Mouse (Mus musculus) myocyte (in vitro differentiated cells): ENCODE measurements around the gene Sohlh2. TPM values are rescaled to one million over a fixed set of nuclear protein-coding genes. Genes with fewer than 3 reads are reported as not detected.
A peak's percentile ranks its signal among the peaks of the same experiment; 100 is the strongest.

Experiments used
- H3K27me3 ChIP-seq: one replicate; pipeline ENCODE4 v1.6.1; 2011; ENCODE audit not compliant: control insufficient read depth, insufficient read depth, insufficient read length
- H3K36me3 ChIP-seq: one replicate; pipeline ENCODE4 v1.6.1; 2011; ENCODE audit not compliant: control insufficient read depth, insufficient read depth
- H3K4me2 ChIP-seq: one replicate; pipeline ENCODE4 v1.6.1; 2011; ENCODE audit warnings: low read depth, control low read depth
- H3K4me3 ChIP-seq: one replicate; pipeline ENCODE4 v1.5.1; 2011; ENCODE audit warnings: mild to moderate bottlenecking, control low read depth, moderate library complexity
- H3K79me2 ChIP-seq: one replicate; pipeline ENCODE4 v1.6.1; 2011; ENCODE audit not compliant: control insufficient read depth, insufficient read depth
- H3ac ChIP-seq: one replicate; pipeline ENCODE4 v1.6.1; 2011; ENCODE audit not compliant: control insufficient read depth, insufficient read length
- CEBPB ChIP-seq: IDR thresholded peaks from 2 replicates; pipeline ENCODE4 v1.6.1; 2011; ENCODE audit warnings: mild to moderate bottlenecking, moderate library complexity; ENCODE audit not compliant: poor library complexity, insufficient read depth, severe bottlenecking
- E2F4 ChIP-seq: IDR thresholded peaks from one replicate; pipeline ENCODE4 v1.6.1; 2011; ENCODE audit warnings: mild to moderate bottlenecking, control low read depth, moderate library complexity; ENCODE audit not compliant: insufficient read depth
- MAX ChIP-seq: IDR thresholded peaks from one replicate; pipeline ENCODE4 v1.6.1; 2011; ENCODE audit warnings: low read depth, mild to moderate bottlenecking, control low read depth
- MYOD1 ChIP-seq, 3 experiments: IDR thresholded peaks; one replicate each; pipeline ENCODE4 v1.6.1; 2011; ENCODE audit warnings: control low read depth in 2 of 3, low read depth in 2 of 3, mild to moderate bottlenecking in 2 of 3, moderate library complexity in 1 of 3; ENCODE audit not compliant: insufficient read length in 2 of 3, control insufficient read depth in 1 of 3
- MYOG ChIP-seq, 3 experiments: IDR thresholded peaks; one replicate each; pipeline ENCODE4 v1.6.1; 2011; ENCODE audit warnings: control low read depth in 2 of 3, low read depth in 2 of 3, mild to moderate bottlenecking in 2 of 3; ENCODE audit not compliant: insufficient read length in 2 of 3, control insufficient read depth in 1 of 3, insufficient read depth in 1 of 3
- POLR2A ChIP-seq: IDR thresholded peaks from one replicate; pipeline ENCODE4 v1.6.1; 2011; ENCODE audit warnings: low read depth, mild to moderate bottlenecking, control low read depth, moderate library complexity; ENCODE audit not compliant: insufficient read length
- POLR2AphosphoS2 ChIP-seq: IDR thresholded peaks from one replicate; pipeline ENCODE4 v1.6.1; 2011; ENCODE audit warnings: low read depth, control low read depth; ENCODE audit not compliant: insufficient read length
- REST ChIP-seq: IDR thresholded peaks from one replicate; pipeline ENCODE4 v1.6.1; 2011; ENCODE audit warnings: mild to moderate bottlenecking, control low read depth, moderate library complexity; ENCODE audit not compliant: insufficient read depth, insufficient read length
- SRF ChIP-seq: IDR thresholded peaks from one replicate; pipeline ENCODE4 v1.6.1; 2011; ENCODE audit warnings: low read depth; ENCODE audit not compliant: control insufficient read depth, insufficient read length
- TCF12 ChIP-seq: IDR thresholded peaks from one replicate; pipeline ENCODE4 v1.6.1; 2011; ENCODE audit warnings: mild to moderate bottlenecking, control low read depth; ENCODE audit not compliant: poor library complexity, insufficient read depth, severe bottlenecking
- TCF3 ChIP-seq: IDR thresholded peaks from one replicate; pipeline ENCODE4 v1.6.1; 2011; ENCODE audit warnings: low read depth, control low read depth; ENCODE audit not compliant: insufficient read length
- USF1 ChIP-seq: IDR thresholded peaks from one replicate; pipeline ENCODE4 v1.6.1; 2011; ENCODE audit warnings: low read depth, mild to moderate bottlenecking, control low read depth, moderate library complexity
- polyA plus RNA-seq: library from polyadenylated mRNA; unstranded; fragments of >200 nt; fragmentation: generic; extraction: Trizol; gene quantifications from one replicate; pipeline ENCODE4 v1.2.1, GENCODE M21; 2012; ENCODE audit warnings: missing spikeins

The Sohlh2 gene
- polyA plus RNA-seq, 1 experiment: 3.1 TPM

GRCm38 (mm10) chr3:55248048-55248447, 66.2 kb downstream of the Sohlh2 start:
- Histone ChIP-seq H3K4me2 (peak overlapping the region; percentile 41), H3K27me3 (no peaks in the 10 kb centered on the region), H3K4me3 (no peak overlapping the region), H3K79me2 (peaks cover 47% of the 10 kb centered on the region), H3K36me3 (peaks cover 9% of the 10 kb centered on the region), H3ac (no peak overlapping the region)
- no peak for TF ChIP-seq TCF3
- no peak for TF ChIP-seq POLR2AphosphoS2
- TF ChIP-seq MYOG (IDR thresholded peaks at IDR 0.05; ENCODE audit: control insufficient read depth in 1 of 3, insufficient read depth in 1 of 3, insufficient read length in 2 of 3, low read depth in 2 of 3): no peak
- TF ChIP-seq POLR2A: no peak
- no peak for TF ChIP-seq USF1
- no peak for TF ChIP-seq E2F4
- no peak for TF ChIP-seq SRF
- no peak for TF ChIP-seq MYOD1 (IDR thresholded peaks at IDR 0.05; ENCODE audit: control insufficient read depth in 1 of 3, insufficient read length in 2 of 3, low read depth in 2 of 3)
- TF ChIP-seq TCF12: no peak
- no peak for TF ChIP-seq REST
- TF ChIP-seq CEBPB: no peak
- TF ChIP-seq MAX: no peak

- Histone ChIP-seq H3ac (no peak overlapping the region), H3K36me3 (peaks cover 9% of the 10 kb centered on the region), H3K4me3 (no peak overlapping the region), H3K4me2 (peak overlapping the region; percentile 41), H3K79me2 (peaks cover 49% of the 10 kb centered on the region), H3K27me3 (no peaks in the 10 kb centered on the region)
- TF ChIP-seq USF1 (no peak), POLR2A (peak; percentile 18), MAX (no peak), CEBPB (no peak), MYOG (IDR thresholded peaks at IDR 0.05; ENCODE audit: control insufficient read depth in 1 of 3, insufficient read depth in 1 of 3, insufficient read length in 2 of 3, low read depth in 2 of 3) (no peak), E2F4 (no peak)
These were observed 66.7 kb downstream of the Sohlh2 start for GRCm38 (mm10) chr3:55248508-55248907.

GRCm38 (mm10) chr3:55250631-55251030, 68.8 kb downstream of the Sohlh2 start:
- peak overlapping the region; percentile 57 for H3K4me2 ChIP-seq
- H3K79me2 ChIP-seq: peaks cover 38% of the 10 kb centered on the region
- H3K36me3 ChIP-seq: peaks cover 15% of the 10 kb centered on the region
- H3ac ChIP-seq: no peak overlapping the region
- H3K27me3 ChIP-seq: no peaks in the 10 kb centered on the region
- TF ChIP-seq MYOG (IDR thresholded peaks at IDR 0.05; ENCODE audit: control insufficient read depth in 1 of 3, insufficient read depth in 1 of 3, insufficient read length in 2 of 3, low read depth in 2 of 3): peak in 2 of 3 experiments; percentile 70 to 92
- no peak for TF ChIP-seq MAX
- peak; percentile 59 to 84 (median 67) for TF ChIP-seq MYOD1 (IDR thresholded peaks at IDR 0.05; ENCODE audit: control insufficient read depth in 1 of 3, insufficient read length in 2 of 3, low read depth in 2 of 3)
- no peak for TF ChIP-seq SRF
- peak; percentile 29 for TF ChIP-seq POLR2A
- no peak for TF ChIP-seq REST
- no peak for TF ChIP-seq TCF3
- peak; percentile 33 for TF ChIP-seq POLR2AphosphoS2
- TF ChIP-seq E2F4: no peak
- TF ChIP-seq TCF12: peak; percentile 64
- no peak for TF ChIP-seq CEBPB
- no peak overlapping the region for H3K4me3 ChIP-seq

Other genes with a start within 250 kb of the Sohlh2 start
- not detected for gene Ccna1, start 126.5 kb upstream of the Sohlh2 start, polyA plus RNA-seq
- gene Spg20, start 69.9 kb upstream of the Sohlh2 start, polyA plus RNA-seq: 49.3 TPM
- 0.12 TPM for gene Ccdc169, start 44.7 kb upstream of the Sohlh2 start, polyA plus RNA-seq
- 70.4 TPM for gene Dclk1, start 60.3 kb downstream of the Sohlh2 start, polyA plus RNA-seq